In genomic region chr4:25206166-25206565, GRCm38 (mm10) we compare ENCODE assay signal across 20 mouse cellular contexts. TPM values are rescaled to one million over a fixed set of nuclear protein-coding genes. Genes with fewer than 3 reads are reported as not detected.
"Had no signal": no experiment of that assay in that cellular context is flagged by ENCODE, and none has a peak within 500 bp of the region (broad histone marks: within the 10 kb centered on the region; RNA-seq: fewer than 3 reads in every experiment).

No protein-coding gene starts in this region.

- H3K9ac ChIP-seq: liver, embryonic 13.5 days; liver, embryonic 15.5 days; liver, postnatal 0 days; lung, embryonic 15.5 days; neural tube, embryonic 12.5 days; stomach, embryonic 15.5 days had no signal

- H3K27ac ChIP-seq: liver, embryonic 13.5 days; liver, embryonic 15.5 days; lung, embryonic 15.5 days; macrophage; neural tube, embryonic 12.5 days; stomach, embryonic 15.5 days; stomach, postnatal 0 days had no signal

- H3K4me1 ChIP-seq: liver, embryonic 13.5 days; liver, embryonic 15.5 days; lung, embryonic 15.5 days; megakaryocyte, embryonic 14.5 days; neural tube, embryonic 12.5 days; stomach, embryonic 15.5 days had no signal

- DNase-seq: liver, embryonic 13.5 days; liver, postnatal 0 days; lung, adult 2 months; lung, postnatal 14 days; lung, postnatal 36 days; right cerebral cortex, postnatal 14 days; thymus, postnatal 14 days; thymus, postnatal 36 days had no signal

- H3K4me3 ChIP-seq: liver, embryonic 13.5 days; liver, embryonic 15.5 days; lung, embryonic 15.5 days; megakaryocyte, embryonic 14.5 days; neural tube, embryonic 12.5 days; stomach, embryonic 15.5 days had no signal

- ATAC-seq: liver, postnatal 0 days; lung, postnatal 0 days had no signal

- H3K36me3 ChIP-seq: liver, embryonic 13.5 days; liver, embryonic 15.5 days; lung, embryonic 15.5 days; neural tube, embryonic 12.5 days; stomach, embryonic 15.5 days had no signal

- H3K27me3 ChIP-seq: liver, embryonic 13.5 days; liver, embryonic 15.5 days; lung, embryonic 15.5 days; megakaryocyte, embryonic 14.5 days; neural tube, embryonic 12.5 days; stomach, embryonic 15.5 days had no signal

- H3K4me2 ChIP-seq: liver, embryonic 11.5 days; liver, embryonic 13.5 days; liver, embryonic 15.5 days; lung, embryonic 15.5 days; neural tube, embryonic 12.5 days; stomach, embryonic 15.5 days had no signal

- H3K9me3 ChIP-seq: liver, embryonic 13.5 days; liver, embryonic 15.5 days; lung, embryonic 15.5 days; neural tube, embryonic 12.5 days; stomach, embryonic 15.5 days had no signal

RNA-seq across cellular contexts. Expression of gene Fhl5, which starts 36.5 kb away (rescaled TPM):
- total RNA-seq: megakaryocyte progenitor cell, adult 5-6 weeks; neutrophil, adult 5-6 weeks had no signal
- polyA plus RNA-seq: liver, embryonic 11.5 days; liver, embryonic 13.5 days; liver, embryonic 15.5 days; liver, postnatal 0 days; macrophage; neural tube, embryonic 12.5 days; neural tube, embryonic 14.5 days had no signal
